Mouse (Mus musculus): ENCODE results near the gene Elmo1. TPM values are rescaled to one million over a fixed set of nuclear protein-coding genes. Genes with fewer than 3 reads are reported as not detected.

Elmo1 gene
- total RNA-seq, 2 experiments from 2014 or later: 42.0 to 103 TPM

- ATAC-seq (replicated peaks; ENCODE audit: poor library complexity): no peak
Observed at GRCm38 (mm10) chr13:20202617-20203016, 112.2 kb downstream of the Elmo1 start.

GRCm38 (mm10) chr13:20204165-20204564 is 113.8 kb downstream of the Elmo1 start:
- no peak for ATAC-seq (replicated peaks; ENCODE audit: poor library complexity)

GRCm38 (mm10) chr13:20205007-20205745 is 114.8 kb downstream of the Elmo1 start:
- ATAC-seq (replicated peaks; ENCODE audit: poor library complexity): peak; percentile 40

GRCm38 (mm10) chr13:20205746-20206145 is 115.3 kb downstream of the Elmo1 start:
- ATAC-seq (replicated peaks; ENCODE audit: poor library complexity): no peak

GRCm38 (mm10) chr13:20207126-20207525 is 116.7 kb downstream of the Elmo1 start:
- ATAC-seq (replicated peaks; ENCODE audit: poor library complexity): peak; percentile 35; the same call in 1 of the 2 replicates

GRCm38 (mm10) chr13:20207950-20208642 is 117.7 kb downstream of the Elmo1 start:
- ATAC-seq (replicated peaks; ENCODE audit: poor library complexity): peak; percentile 40

- 0 out of 2 replicates have a peak, but pooled peaks have one; percentile 4 for ATAC-seq (replicated peaks; ENCODE audit: poor library complexity)
Observed at GRCm38 (mm10) chr13:20208867-20209266, 118.5 kb downstream of the Elmo1 start.

- ATAC-seq (replicated peaks; ENCODE audit: poor library complexity): no peak
Observed at GRCm38 (mm10) chr13:20211780-20212179, 121.4 kb downstream of the Elmo1 start.

- no peak for ATAC-seq (replicated peaks; ENCODE audit: poor library complexity)
Observed at GRCm38 (mm10) chr13:20212665-20213064, 122.3 kb downstream of the Elmo1 start.

GRCm38 (mm10) chr13:20213861-20214260 is 123.5 kb downstream of the Elmo1 start:
- no peak for ATAC-seq (replicated peaks; ENCODE audit: poor library complexity)

- no peak for ATAC-seq (replicated peaks; ENCODE audit: poor library complexity)
Observed at GRCm38 (mm10) chr13:20217453-20218090, 127.2 kb downstream of the Elmo1 start.

GRCm38 (mm10) chr13:20218126-20218525 is 127.7 kb downstream of the Elmo1 start:
- no peak for ATAC-seq (replicated peaks; ENCODE audit: poor library complexity)

- peak; percentile 39; the same call in 1 of the 2 replicates for ATAC-seq (replicated peaks; ENCODE audit: poor library complexity)
Observed at GRCm38 (mm10) chr13:20220414-20220813, 130.0 kb downstream of the Elmo1 start.

- no peak for ATAC-seq (replicated peaks; ENCODE audit: poor library complexity)
Observed at GRCm38 (mm10) chr13:20227923-20228705, 137.7 kb downstream of the Elmo1 start.

- peak; percentile 91 for ATAC-seq (replicated peaks; ENCODE audit: poor library complexity)
Observed at GRCm38 (mm10) chr13:20231837-20232728, 141.7 kb downstream of the Elmo1 start.

- ATAC-seq (replicated peaks; ENCODE audit: poor library complexity): no peak
Observed at GRCm38 (mm10) chr13:20233707-20234106, 143.3 kb downstream of the Elmo1 start.

- no peak for ATAC-seq (replicated peaks; ENCODE audit: poor library complexity)
Observed at GRCm38 (mm10) chr13:20237615-20238014, 147.2 kb downstream of the Elmo1 start.

- no peak for ATAC-seq (replicated peaks; ENCODE audit: poor library complexity)
Observed at GRCm38 (mm10) chr13:20238146-20238545, 147.8 kb downstream of the Elmo1 start.

- ATAC-seq (replicated peaks; ENCODE audit: poor library complexity): peak; percentile 86
Observed at GRCm38 (mm10) chr13:20238743-20239142, 148.3 kb downstream of the Elmo1 start.

Measured in megakaryocyte progenitor cell, adult 5-6 weeks (primary cell).